Mouse (Mus musculus): ENCODE measurements around the gene Map1b.

- TF ChIP-seq EP300 (IDR thresholded peaks at IDR 0.05; ENCODE audit: insufficient read depth, low read depth, low read length) (no peak), CTCF (IDR thresholded peaks at IDR 0.05) (no peak)
Measured at GRCm38 (mm10) chr13:99500609-99501008, 15.7 kb downstream of the Map1b start.

Measured in heart, adult 2 months (tissue).